Mouse (Mus musculus) gastrocnemius, postnatal 4 days (tissue): ENCODE measurements around the gene Suz12. TPM values are rescaled to one million over a fixed set of nuclear protein-coding genes. Genes with fewer than 3 reads are reported as not detected.
"Not testable (repeated sequence)": the region's sequence is repeated elsewhere in the genome, so short reads cannot be mapped to it uniquely, and the experiment has no call there.

Experiments
- DNase-seq, 2 experiments: peaks; one replicate each; pipeline ENCODE4 v3.0.0; 2021 to 2022; ENCODE audit warnings: low spot score in 2 of 2, mixed read lengths in 2 of 2
- long read RNA-seq, 2 experiments: library from polyadenylated mRNA; stranded (forward); transcript quantifications; one replicate each; pipeline ENCODE4 v2.0.0; 2021
- total RNA-seq, 2 experiments: library from RNA; stranded (reverse); gene quantifications; 2 replicates each; pipeline ENCODE4 v1.2.3; 2021

Suz12 gene
- 10 to 100 TPM; 36.0 to 44.7 TPM for total RNA-seq
- long read RNA-seq, experiment 1, full-length matches to known transcripts = 15 of 17 reads
- long read RNA-seq, experiment 1, partial matches to known transcripts = 0 of 17 reads
- long read RNA-seq, experiment 1, other reads (novel, unspliced or antisense) = 2 of 17 reads
- long read RNA-seq, experiment 2, full-length matches to known transcripts = 21 of 22 reads
- long read RNA-seq, experiment 2, partial matches to known transcripts = 1 of 22 reads
- long read RNA-seq, experiment 2, other reads (novel, unspliced or antisense) = 0 of 22 reads

DNA sequence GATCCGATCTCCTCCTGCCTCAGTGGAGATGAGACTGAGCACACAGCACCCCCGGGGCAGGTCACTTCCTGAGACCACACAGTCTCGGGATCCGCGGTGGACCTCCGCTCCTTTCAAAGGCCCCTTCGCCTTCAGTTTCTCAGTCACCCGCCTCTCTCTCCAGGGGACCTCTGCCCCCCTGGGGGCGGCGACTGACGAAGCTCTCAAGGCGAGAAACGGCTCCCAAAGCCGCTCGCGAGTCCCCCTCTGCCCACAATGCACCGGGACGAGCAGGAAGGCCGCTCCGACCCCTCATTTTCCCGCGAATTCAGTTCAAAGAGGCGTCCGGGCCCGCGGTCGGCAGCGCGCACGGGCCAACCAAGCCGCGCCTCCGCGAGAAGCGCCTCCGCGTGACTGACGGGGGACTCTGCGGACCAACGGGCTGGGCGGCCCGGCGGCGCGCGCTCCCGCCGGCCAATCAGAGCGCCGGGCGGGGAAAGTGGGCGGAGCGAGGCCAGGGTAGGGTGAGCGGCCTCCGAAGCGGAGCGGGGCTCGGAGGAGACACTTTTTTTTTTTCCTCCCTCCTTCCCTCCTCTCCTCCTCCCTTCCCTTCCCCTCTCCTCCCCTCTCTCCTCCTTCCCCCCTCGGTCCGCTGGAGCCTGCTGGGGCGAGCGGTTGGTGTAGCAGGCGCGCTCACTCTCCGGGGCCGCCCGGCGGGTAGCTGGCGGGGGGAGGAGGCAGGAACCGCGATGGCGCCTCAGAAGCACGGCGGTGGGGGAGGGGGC lies at the start of gene Suz12:
TSS of gene Suz12 (plus strand) at position 515 of the 764 bp plus-strand sequence.
- DNase-seq = peak; percentile 89 to 95

DNA sequence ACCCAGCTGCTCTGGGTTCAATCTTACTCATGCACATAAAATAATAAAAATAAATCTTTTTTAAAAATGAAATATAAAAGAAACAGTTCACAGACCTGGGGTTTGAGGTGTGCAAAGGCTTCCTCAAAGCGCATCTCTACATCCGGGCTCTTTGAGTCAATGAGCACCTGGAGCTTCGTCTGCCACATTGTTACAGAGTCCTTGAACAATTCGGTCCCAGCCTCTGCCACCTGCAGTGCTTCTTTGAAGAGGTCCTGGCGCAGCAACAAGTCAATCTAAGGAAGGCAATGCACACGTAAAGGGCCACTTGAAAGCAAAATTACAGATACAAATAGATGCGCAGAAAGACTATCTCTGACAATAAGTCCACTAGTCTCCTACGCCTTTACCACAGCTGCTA lies 49.8 kb upstream of the Suz12 start:
- DNase-seq = no peak

DNA sequence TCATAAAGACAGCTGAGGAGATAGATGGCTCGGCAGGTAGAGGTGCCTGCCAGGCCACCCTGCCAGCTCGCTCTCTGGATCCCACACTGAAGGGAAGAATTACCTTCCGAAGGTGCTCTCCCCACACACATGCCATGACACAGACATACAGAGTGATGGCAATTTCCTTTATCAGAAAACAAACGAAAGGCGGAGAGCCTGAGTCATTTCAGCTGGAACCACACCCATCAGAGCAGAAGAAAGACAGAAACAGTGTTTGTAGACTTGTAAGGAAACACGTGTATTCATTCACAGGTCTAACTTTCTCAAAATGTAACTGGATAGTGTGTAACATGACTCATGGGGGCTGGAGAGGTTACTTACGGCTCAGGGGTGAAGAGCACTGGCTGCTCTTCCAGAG lies 49.3 kb upstream of the Suz12 start:
- DNase-seq = no peak

DNA sequence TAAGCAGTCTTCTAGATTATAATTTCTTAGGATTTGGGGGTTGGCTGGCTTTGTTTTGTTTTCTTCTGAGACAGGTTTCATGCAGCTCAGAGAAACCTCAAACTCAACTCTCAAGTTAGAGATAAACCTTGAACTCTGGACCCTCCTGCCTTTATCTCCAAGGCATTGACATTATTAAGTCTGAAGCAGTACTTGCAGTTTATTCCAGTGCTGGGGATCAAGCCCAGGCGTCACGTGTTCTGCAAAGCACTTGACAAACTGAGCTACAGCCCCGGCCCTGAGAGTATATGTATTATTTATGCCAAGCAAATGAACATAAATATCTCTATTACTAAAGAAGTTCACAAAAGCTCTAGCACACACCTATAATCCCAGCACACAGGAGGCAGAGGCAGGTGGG lies 45.6 kb upstream of the Suz12 start:
- no peak for DNase-seq

DNA sequence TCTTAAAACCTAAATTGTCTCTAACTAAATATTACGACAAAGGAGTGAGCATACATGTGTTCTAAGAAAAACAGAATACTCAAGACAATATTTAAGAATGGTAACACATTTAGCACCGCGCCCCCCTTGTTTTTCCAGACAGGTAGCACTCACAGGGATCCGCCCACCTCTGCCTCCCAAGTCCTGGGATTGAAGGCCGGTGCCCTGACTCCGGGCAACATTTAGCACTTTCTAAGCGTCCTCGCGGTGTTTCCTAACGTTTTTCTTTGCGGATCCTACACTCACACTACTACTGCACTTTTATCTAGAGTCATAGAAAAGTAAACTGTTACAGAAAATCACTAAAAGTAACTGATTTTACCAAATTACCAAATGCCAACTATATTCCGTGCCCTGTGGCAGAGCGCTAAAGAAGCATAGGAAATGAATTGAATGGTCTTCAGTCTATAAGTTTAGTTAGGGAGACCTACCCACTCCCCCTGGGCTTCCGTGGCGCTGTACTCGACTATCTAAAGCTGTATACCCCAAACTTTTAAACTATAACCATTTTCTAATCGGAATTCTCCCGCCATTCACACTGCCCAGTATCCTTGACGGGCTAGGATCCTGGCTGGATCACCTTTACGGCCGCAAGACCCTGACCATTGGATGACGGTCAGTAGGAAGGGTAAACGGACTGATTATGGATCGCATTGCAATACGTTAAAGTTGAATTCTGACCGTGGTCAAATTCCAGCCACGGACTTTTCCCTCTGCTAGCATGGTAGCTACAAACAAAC lies 31.4 kb upstream of the Suz12 start:
- no peak for DNase-seq

DNA sequence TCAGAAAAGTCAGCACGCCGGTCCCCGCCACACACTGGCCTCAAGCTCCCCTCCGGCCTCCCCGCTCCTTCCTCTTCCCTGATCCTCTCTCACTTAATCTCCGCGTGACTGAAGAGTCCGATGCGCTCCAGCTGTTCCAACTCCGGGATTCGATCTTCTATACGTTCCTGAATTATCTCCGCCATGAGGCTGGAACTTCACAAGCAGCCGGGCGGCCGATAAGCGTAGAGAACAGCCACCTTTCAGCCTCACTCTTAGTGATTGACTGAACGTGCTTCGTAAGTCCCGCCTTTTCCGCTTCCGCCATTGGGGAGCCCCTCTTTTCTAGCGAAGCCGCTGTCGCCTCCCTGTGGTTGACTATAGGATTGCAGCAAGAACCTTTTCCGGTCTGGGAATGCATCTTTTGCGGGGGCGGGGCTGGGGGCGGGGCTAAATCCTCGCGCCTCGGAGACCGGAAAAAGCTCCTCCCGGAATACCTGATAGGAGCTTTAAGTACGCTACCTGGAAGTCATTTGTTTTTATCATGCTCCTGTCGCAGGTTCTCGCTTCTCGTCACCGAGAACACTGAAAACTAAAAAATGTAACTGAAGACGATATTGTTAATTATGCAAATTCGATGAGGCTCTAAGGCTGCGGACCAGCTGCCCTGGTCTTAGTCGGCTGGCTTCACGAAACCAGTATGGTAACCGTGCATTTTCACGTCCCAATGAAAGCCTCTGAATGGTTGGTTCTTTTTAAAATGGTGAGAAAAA lies 30.6 kb upstream of the Suz12 start, which contains the start of gene Utp6:
TSS of gene Utp6 (minus strand) at position 266 of the 752 bp plus-strand sequence.
- DNase-seq = peak; percentile 95 to 99

DNA sequence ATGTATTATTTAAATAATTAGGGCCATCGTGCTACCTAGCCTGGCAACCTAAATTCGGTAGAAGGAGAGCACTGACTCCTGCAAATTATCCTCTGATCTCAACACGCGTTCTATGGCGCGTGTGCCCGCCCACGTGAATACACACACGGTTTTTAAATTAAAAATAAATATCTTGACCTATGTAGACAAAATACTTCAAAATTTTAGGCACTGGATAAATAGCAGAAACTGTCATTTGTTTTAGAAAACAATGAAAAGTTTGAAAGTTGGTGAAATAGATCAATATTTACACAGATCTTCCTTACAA lies 30.1 kb upstream of the Suz12 start:
- DNase-seq = no peak

DNA sequence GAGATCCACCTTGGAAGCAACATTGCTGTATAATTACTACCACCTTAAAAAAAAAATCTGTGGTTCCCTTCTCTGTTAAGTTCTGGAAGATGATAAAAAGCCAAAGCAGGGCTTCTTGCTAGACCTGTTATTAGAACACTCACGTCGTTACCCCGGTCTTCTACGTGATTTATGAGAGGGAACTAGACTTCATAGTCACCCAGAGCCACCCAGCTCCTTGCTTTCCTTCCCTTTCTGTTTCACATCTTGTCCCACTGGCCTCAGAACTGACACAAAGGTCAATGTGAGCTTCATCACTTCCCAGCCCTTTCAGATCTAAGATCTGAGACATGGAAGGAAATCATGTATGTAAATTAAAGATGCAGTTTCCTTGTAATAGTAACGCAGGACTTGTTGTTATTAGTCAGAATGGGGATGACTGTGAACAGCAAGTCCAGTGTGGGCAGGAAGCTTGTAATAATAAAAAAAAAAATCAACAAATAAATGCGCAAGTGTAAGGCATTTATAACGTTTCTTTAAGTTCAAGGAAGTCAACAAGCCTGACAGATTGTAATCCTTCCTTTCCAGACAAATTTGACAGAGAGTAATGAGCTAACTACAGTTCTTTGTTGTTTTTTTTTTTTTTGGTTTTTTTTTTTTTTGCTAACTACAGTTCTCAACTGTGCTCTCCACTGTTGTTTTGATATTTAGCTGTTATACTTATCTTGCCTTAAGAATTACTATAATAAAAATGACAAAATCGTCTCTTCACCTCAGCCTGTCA lies 29.5 kb upstream of the Suz12 start:
- DNase-seq = no peak

DNA sequence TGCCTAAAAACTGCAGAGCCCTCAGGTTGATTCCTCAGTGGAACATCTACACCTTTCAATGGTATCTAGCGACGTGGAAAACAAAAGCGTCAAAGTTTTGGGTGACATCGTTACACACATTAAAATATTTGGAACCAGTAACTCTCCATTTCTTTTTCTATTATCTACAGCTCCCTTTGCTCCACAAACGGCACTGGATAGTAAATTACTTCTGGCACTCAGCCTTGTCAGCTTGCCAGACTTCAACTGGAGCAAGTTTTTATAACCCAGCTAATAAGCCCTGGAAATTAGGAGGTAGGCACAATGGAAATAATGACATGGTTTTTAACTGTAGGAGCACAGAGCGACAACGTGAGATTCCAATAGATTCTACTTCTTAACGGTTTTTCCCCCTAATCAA lies 27.0 kb upstream of the Suz12 start:
- peak in 1 of 2 experiments; percentile 31 for DNase-seq

DNA sequence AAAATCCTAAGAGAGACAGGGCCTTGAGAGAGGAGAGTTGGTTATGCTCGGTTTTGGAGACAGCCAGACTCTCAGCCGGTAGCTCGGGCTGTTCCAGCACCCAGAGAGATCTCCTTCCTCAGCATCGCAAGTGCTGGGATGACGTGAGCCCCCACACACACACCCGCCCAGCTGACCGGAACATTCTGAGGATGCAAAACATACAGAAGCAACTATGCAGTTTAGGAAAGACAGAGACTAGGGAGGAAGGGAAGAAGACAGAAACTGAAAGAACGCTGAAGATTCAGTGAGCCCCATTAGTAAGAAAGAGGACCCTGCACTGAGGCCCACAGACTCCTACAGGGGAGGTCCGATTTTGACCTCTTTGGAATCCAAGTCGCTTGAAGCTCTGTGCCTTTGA lies 25.2 kb upstream of the Suz12 start:
- no peak for DNase-seq

DNA sequence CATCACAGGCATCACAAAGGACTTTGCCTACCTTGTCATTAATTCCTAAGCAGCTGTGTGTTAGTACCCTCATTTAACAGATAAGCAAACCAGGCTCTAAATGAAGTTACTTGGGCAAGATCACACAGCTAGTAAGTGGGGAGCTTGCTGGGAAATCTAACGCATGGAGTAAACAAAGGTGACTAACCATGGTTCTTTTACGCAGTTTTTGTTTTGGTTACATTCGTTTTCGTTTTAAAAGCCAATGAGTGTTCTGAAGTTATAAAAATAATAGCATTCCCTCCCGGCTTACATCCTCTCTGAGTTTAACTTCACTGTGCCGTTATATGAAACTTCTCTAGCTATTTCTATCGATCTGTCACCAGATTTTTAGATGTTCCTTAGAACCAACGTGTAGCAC lies 19.8 kb upstream of the Suz12 start:
- no peak for DNase-seq

DNA sequence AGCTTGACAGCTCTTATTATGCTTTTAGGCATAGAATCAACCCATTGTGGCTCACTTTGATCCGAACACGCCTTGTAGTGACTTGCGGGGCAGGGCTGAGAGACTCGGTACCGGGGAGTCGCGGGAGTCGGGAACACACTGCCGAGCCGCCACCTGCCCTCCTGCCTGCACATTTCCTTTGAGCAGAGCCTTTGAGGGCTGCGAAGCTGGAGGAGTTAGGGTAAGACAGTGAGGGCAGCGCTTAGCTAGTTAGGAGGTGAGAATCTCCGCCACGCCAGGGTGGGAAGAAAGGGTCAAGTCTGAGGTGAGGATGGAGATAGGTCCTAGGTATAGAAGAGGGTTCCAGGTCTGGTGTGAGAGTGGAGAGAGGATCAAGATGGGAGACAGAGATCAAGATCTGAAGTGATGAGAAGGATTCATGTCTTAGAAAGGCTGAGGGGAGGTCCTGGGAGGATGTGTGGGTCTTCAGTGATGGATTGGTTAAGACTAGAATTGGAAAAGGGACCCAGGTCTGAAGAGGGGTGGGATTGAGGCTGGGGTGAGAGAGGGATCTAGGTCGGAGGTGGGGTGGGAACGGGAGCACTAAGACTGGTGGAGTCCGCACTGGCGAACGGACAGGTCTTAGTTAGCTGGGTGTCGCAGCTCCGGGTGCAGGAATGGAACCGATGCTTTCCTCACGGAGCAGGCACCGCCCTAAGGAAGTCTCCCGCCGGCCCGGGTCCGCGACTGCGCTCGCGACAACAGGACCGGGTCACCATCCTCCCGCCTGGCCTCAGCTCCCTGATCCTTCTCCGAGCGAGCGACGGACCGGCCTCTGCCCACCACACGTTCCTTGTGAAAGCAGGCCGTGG lies 19.1 kb upstream of the Suz12 start:
- peak in 1 of 2 experiments; percentile 30 for DNase-seq

DNA sequence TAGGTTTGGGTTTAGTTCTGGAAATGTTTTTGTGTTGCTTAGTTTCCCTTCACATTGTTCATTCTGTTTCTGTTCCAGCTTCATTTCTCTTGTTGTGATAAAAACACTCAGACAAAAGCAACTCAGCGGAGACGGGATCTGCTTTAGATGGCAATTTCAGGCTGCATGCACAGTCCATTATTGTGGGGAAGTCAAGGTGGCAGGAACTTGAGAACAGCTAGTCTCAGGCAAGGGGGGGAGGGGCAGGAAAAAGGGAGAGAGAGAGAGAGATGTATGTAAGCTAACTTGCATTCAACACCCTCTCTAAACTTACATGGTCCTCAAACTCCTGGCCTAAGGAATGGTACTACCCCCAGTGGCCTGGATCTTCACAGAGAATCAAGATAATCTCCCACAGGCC lies 17.5 kb upstream of the Suz12 start:
- DNase-seq = no peak

DNA sequence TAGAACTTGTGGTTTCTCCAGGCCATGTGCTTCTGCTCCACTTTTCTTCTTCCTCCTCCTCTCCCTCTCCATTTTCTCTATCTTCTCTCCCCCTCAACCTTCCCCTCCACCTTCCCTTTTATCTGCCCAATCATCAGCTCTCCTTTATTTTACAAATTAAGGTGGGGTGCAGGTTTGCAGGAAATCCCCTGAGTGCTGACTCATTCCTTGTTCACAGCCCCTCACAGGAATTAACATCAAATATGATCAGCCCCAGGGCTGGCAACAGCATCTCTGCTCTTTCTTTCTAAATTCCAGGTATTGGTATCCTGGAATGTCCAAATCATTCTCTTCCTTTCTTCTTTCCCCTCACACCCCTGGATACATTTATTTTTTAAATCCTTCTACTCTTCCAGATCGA lies 16.7 kb upstream of the Suz12 start:
- no peak for DNase-seq

DNA sequence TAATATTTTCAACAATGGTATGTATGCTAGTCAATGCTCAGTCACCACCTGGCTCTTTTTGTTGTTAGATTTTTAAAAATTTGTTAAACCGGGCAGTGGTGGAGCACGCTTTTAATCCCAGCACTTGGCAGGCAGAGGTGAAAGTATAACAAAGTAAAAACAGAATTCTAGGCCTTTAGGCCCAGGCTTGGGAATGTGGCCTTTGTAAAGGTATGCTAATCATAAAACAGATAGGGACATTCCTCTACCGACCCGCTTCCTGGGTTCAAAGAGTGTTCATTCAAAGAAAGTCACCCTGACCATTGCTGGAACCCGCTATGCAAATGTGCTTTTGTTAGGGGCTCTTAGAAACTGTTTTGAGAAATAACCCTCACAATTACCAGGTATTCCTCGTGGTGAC lies 16.3 kb upstream of the Suz12 start:
- DNase-seq = not testable (repeated sequence)

DNA sequence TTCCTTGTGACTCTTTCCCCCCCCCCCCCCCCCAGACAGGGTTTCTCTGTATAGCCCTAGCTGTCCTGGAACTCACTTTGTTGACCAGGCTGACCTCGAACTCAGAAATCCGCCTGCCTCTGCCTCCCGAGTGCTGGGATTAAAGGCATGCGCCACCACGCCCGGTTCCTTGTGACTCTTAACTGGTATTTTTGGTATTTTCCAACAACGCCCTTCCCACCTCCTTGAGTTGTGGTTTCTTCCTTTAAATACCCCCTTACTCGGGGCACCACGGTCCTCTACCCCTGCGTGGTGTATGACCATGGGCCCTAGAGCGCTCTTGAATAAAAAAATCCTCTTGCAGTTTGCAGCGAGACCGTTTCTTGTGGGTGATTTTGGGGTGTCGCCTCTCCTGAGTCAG lies 15.8 kb upstream of the Suz12 start:
- DNase-seq = not testable (repeated sequence)

DNA sequence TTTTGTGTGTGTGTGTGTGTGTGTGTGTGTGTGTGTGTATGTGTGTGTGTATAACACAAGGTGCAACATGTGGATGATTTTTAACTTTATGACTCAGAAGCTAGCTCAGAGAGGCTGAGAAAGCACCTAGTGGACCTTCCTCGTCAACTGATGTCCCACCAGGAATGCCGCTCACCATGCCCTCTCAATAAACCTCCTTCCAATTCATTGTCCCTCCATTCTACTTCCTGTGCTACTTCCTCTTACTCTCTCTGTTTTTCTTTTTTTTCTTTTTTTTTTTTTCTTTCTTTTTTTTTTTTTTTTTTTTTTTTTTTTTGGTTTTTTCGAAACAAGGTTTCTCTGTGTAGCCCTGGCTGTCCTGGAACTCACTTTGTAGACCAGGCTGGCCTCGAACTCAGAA lies 15.2 kb upstream of the Suz12 start:
- DNase-seq = not testable (repeated sequence)

DNA sequence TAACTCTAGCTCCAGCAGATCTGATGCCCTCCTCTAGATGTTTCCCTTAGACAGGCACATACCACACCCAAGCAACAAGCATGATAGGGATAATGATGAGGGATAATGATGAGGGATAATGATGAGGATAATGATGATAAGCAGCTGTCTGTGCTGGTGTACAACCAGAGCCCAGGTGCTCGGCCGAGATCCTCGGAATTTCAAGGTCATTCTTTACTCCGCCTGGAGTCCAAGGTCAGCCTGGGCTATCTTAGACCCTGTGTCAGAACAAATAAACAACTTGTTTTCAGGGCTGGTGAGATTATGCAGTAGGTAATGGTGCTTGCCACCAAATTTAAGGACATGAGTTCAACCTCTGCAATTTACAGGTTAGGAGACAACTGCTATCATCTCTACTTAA lies 6.0 kb upstream of the Suz12 start:
- no peak for DNase-seq

DNA sequence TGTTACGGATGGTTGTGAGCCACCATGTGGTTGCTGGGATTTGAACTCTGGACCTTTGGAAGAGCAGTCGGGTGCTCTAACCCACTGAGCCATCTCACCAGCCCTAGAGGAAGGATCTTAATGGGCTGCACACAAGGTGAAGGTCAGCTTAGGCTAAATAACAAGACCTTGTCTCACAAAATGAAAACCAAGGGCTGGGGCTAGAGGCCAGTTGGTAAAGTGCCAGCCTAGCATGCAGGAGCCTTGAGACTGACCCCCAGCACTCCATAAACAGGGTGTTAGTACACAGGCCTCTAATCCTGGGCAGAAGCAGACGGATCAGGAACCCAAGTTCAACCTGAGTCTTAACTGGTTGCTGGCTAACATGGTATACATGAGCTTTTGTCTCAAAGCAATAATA lies 5.0 kb upstream of the Suz12 start:
- DNase-seq = no peak

DNA sequence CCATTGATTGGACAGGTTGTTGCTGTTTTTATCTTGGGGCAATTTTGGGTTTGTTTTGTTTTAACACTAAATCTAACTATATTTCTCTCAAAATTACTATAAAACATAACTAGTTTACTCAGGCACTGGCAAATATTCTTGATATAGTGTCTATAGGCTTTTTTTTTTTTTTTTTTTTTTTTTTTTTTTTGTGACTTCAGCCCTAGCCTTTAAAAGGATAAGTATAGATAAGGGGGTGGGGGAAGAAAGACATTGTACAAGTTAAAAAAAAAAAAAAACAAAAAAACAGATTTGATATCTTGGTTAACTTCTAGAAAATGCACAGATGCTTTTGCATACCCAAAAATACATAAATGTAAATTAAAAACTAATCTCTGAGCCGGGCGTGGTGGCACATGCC lies 2.8 kb upstream of the Suz12 start:
- DNase-seq = no peak
